Mouse (Mus musculus) midbrain, embryonic 16.5 days (tissue): ENCODE results near the gene Tppp3. TPM values are rescaled to one million over a fixed set of nuclear protein-coding genes. Genes with fewer than 3 reads are reported as not detected.

ENCODE experiments used
- ATAC-seq: fragments of 200-750 bp; cut with Nextera tagmentation; 2 replicates; pipeline ENCODE4 v1.8.0; 2017; ENCODE audit warnings: moderate TSS enrichment
- H3K27ac ChIP-seq: fragments of 300-500 bp; sonication (generic); 2 replicates; pipeline ENCODE4 v1.5.1; 2014; ENCODE audit warnings: mild to moderate bottlenecking, low read length, mixed read lengths
- H3K27me3 ChIP-seq: fragments of 300-500 bp; sonication (generic); 2 replicates; pipeline ENCODE4 v1.6.1; 2014; ENCODE audit warnings: low read depth, low read length, mixed read lengths; ENCODE audit not compliant: control insufficient read depth, insufficient read depth
- H3K36me3 ChIP-seq: fragments of 300-500 bp; sonication (generic); 2 replicates; pipeline ENCODE4 v1.6.1; 2014; ENCODE audit warnings: mild to moderate bottlenecking, low read length, moderate library complexity, mixed read lengths; ENCODE audit not compliant: control insufficient read depth, insufficient read depth
- H3K4me1 ChIP-seq: fragments of 300-500 bp; sonication (generic); 2 replicates; pipeline ENCODE4 v1.6.1; 2014; ENCODE audit warnings: mild to moderate bottlenecking, low read length, mixed read lengths; ENCODE audit not compliant: control insufficient read depth, insufficient read depth
- H3K4me2 ChIP-seq: fragments of 300-500 bp; sonication (generic); 2 replicates; pipeline ENCODE4 v1.6.1; 2014; ENCODE audit warnings: mild to moderate bottlenecking, low read length, mixed read lengths
- H3K4me3 ChIP-seq: fragments of 300-500 bp; sonication (generic); 2 replicates; pipeline ENCODE4 v1.5.1; 2014; ENCODE audit warnings: low read depth, mild to moderate bottlenecking, low read length, moderate library complexity, mixed read lengths
- H3K9ac ChIP-seq: fragments of 300-500 bp; sonication (generic); 2 replicates; pipeline ENCODE4 v1.6.1; 2014; ENCODE audit warnings: low read depth, low read length, mixed read lengths
- H3K9me3 ChIP-seq: fragments of 300-500 bp; sonication (generic); replicated peaks from 2 replicates; pipeline ENCODE4 v1.6.1; 2014; ENCODE audit warnings: mild to moderate bottlenecking, low read length, mixed read lengths; ENCODE audit not compliant: control insufficient read depth, poor library complexity, severe bottlenecking
- WGBS: fragments of 180-500 bp; shearing (Covaris S2); extraction: QIAGEN DNeasy Blood & Tissue Kit; methylation state at CpG from one replicate; pipeline ENCODE4 v1.1.7; 2014; 5-methylcytosine and 5-hydroxymethylcytosine counted together
- polyA plus RNA-seq: library from polyadenylated mRNA; unstranded; fragments of >200 nt; fragmentation: Nextera tagmentation; extraction: Ambion mirVana; gene quantifications from 2 replicates; pipeline ENCODE4 v1.2.1, GENCODE M21; 2015

Tppp3 gene
- polyA plus RNA-seq, 1 experiment from 2014 or later = 159 TPM

DNA sequence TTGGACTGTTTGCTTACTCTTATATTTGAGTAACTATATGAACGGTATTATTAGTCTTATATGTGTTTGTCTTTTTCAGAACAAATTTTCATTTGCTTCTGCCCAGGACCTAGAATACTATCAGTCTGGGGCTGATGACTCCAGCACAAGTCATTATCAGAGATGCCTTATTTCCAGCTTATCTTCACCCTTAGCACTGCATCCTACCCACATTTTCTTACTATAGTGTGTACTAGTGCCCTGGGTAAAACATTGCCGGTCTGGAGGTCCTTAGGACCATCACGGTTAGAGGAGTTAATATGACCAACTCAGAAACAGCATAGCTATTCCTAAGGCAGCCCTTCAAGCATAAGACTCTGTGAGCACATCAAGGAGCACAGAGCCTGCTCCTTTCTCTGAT, 23.1 kb downstream of the Tppp3 start:
- H3K4me2 ChIP-seq = no peak overlapping the region
- H3K4me3 ChIP-seq = no peak overlapping the region
- H3K4me1 ChIP-seq = peaks cover 12% of the 10 kb centered on the region
- H3K9me3 ChIP-seq = no peaks in the 10 kb centered on the region
- WGBS = 91% methylated on average over 3 of the region's 3 CpGs
- H3K36me3 ChIP-seq = no peaks in the 10 kb centered on the region
- H3K9ac ChIP-seq = no peak overlapping the region
- H3K27me3 ChIP-seq = no peaks in the 10 kb centered on the region
- H3K27ac ChIP-seq = no peak overlapping the region
- ATAC-seq = no peak

DNA sequence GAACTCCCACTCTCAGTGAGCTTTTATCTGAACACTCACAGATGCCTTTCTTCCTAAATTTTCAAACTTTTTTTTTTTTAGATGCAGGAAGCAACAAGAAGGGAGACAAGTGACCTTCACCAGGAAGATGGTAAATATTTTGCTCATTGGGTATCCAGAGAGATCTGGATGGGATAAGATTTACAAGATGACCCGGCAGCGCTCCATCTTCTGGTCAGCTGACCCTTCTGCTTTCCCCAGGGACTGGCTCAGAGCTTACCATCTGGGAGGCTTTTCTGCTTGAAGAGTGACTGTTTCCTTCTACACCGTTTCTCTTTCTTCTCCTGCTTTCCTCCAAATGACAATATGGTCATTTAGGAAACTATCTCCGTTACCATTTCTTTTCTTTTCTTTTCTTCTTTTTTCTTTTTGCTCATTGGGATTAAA, 25.2 kb downstream of the Tppp3 start:
- H3K9me3 ChIP-seq = no peaks in the 10 kb centered on the region
- ATAC-seq = peak; percentile 42; the same call in 1 of the 2 replicates
- peak overlapping the region; percentile 51 for H3K27ac ChIP-seq
- H3K4me2 ChIP-seq = peak overlapping the region; percentile 25
- no peak overlapping the region for H3K9ac ChIP-seq
- no peaks in the 10 kb centered on the region for H3K36me3 ChIP-seq
- no peak overlapping the region for H3K4me3 ChIP-seq
- WGBS = 5% methylated on average over 4 of the region's 4 CpGs
- peaks cover 12% of the 10 kb centered on the region for H3K4me1 ChIP-seq
- no peaks in the 10 kb centered on the region for H3K27me3 ChIP-seq

DNA sequence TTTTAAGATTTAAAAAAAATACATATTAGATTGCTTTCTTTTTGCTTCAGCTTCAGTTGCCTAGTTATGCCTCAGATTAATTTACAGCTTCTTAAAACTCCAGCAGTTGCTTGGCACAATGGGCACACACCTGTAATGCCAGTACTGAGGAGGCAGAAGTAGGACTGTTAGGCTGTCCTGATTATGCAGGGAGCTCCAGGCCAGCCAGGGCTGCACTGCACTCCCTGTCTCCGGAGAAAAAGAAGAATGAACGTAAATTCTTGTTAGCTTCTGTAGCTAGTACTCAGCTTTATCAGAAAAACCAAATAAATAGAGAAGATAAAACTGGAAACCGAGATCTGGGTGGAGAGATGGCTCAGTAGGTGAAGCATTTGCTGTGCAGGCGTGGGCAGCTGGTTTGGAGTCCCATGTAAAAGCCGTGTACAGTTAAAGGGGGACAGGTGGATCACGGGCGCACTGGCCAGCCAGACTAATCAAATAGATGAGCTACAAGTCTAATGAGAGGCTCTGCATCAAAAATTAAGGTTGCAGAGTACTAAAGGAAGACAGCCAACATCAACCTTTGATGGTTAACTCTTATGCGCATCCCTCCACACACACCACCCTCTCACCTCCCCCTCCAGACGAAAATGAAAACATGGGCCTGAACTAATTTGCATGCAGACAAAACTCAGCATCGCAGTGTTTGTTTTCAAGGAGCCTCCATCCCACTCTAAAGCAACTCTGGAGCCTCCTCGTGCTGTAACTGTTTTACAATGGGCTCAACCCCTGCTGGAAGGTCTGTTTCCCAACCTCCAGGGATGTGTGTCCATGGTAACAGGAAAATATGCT, 25.8 kb downstream of the Tppp3 start:
- WGBS = 10% methylated on average over 11 of the region's 11 CpGs

DNA sequence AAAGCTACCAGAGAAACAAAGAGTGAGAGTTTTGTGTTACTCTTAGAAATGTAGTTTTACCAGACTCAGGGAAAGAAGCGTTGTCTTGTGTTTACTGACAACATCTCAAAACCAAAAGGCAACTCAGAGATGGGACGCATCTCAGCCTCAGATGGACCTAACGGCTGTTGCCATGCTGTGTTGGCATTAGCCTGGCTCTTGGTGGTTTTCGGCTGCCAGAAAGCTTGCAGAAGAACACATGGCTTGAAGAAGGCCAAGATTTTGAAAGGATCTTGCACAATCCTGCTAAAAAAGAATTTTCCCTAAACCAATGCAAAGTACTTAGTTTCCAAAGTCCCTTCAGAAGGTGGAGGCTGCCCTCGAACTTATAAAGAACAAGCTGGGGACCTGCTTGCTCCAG, 28.7 kb downstream of the Tppp3 start:
- Histone ChIP-seq H3K4me3 (no peak overlapping the region), H3K9ac (no peak overlapping the region), H3K27ac (no peak overlapping the region), H3K4me2 (no peak overlapping the region), H3K4me1 (peaks cover 16% of the 10 kb centered on the region), H3K9me3 (no peaks in the 10 kb centered on the region), H3K36me3 (no peaks in the 10 kb centered on the region), H3K27me3 (no peaks in the 10 kb centered on the region)
- no peak for ATAC-seq
- WGBS = 96% methylated on average over 5 of the region's 5 CpGs

More for the DNA sequence above, 25.8 kb downstream of the Tppp3 start:
- no peak overlapping the region for H3K4me3 ChIP-seq
- H3K4me2 ChIP-seq = peak overlapping the region; percentile 25
- H3K27me3 ChIP-seq = no peaks in the 10 kb centered on the region
- peak; percentile 90 for ATAC-seq
- 0 out of 2 replicates have a peak overlapping the region, but pooled peaks have one; percentile 14 for H3K9ac ChIP-seq
- no peaks in the 10 kb centered on the region for H3K9me3 ChIP-seq
- no peaks in the 10 kb centered on the region for H3K36me3 ChIP-seq
- H3K4me1 ChIP-seq = peaks cover 12% of the 10 kb centered on the region
- H3K27ac ChIP-seq = peak overlapping the region; percentile 51

DNA sequence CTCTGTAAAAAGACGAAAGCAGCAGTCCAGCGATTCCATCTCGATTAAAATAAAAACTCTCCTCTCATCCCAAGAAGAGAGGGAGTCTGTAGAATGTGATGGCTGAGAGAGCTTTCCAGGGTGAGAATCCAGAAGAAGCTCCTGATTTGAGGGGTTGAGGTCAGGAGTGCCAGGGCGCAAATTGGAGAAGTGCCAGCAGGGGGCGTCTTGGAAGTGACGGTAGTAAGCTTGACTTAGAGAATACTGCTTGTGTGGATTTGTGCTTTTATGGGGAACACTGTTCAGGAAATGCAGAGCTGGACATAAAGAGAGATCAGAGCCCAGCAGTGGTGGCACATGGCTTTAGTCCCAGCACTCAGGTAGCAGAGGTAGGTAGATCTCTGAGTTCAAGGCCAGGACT, 29.9 kb downstream of the Tppp3 start:
- Histone ChIP-seq H3K9me3 (no peaks in the 10 kb centered on the region), H3K27ac (no peak overlapping the region), H3K9ac (no peak overlapping the region), H3K36me3 (no peaks in the 10 kb centered on the region), H3K27me3 (no peaks in the 10 kb centered on the region), H3K4me3 (no peak overlapping the region), H3K4me1 (peaks cover 16% of the 10 kb centered on the region), H3K4me2 (no peak overlapping the region)
- ATAC-seq = no peak
- WGBS = 5% methylated on average over 6 of the region's 6 CpGs

DNA sequence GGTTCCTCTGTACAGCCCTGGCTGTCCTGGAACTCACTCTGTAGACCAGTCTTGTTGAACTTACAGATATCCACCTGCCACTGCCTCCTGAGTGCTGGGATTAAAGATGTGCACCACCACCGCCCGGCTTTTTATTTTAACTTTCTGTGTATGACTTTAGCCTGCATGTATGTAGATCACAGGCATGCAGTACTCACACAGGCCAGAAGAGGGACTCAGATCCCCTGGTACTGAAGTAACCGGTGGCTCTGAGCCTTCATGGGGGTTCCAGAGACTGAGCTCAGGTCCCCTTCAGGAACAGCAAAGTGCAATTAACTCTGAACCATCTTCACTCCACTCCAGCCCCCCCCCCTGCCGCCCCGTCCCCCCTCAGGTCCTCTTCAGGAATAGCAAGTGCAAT, 32.5 kb downstream of the Tppp3 start:
- H3K27ac ChIP-seq = no peak overlapping the region
- no peak overlapping the region for H3K4me3 ChIP-seq
- no peaks in the 10 kb centered on the region for H3K9me3 ChIP-seq
- peaks cover 3% of the 10 kb centered on the region for H3K4me1 ChIP-seq
- no peak for ATAC-seq
- no peaks in the 10 kb centered on the region for H3K36me3 ChIP-seq
- no peak overlapping the region for H3K9ac ChIP-seq
- no peaks in the 10 kb centered on the region for H3K27me3 ChIP-seq
- H3K4me2 ChIP-seq = no peak overlapping the region
- WGBS = 48% methylated on average over 5 of the region's 5 CpGs

DNA sequence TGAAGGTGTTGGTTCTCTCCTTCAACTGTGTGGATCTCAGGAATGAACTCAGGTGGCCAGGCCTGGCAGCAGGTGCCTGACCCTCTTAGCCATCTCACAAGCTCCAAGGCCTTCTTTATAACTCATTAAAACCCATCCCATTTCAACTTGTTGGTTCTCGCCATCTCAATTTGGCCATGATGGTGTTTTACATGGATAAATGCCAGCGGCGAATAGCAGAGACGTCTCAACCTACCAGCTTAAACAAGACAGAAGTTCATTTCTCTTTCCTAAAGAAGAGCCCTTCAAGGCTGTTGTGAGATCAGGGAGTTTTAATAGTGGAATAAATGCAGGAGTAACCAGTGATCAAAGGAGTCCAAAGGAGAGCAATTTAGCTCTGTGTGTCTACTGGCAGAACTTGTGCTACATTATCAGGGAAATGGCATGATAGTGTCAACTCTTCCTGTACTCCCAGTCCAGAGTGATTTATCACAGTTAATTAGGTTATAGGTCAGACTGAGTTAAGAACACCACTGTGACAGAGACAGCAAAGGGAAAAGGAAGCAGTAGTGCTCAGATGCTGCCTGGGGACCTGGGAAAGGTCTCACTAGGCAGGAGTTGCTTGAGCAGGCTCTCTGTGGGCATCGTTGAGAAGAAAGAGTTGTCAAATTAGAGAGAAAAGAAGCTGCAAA, 34.1 kb downstream of the Tppp3 start:
- Histone ChIP-seq H3K4me2 (no peak overlapping the region), H3K4me1 (peaks cover 10% of the 10 kb centered on the region), H3K9ac (no peak overlapping the region), H3K4me3 (no peak overlapping the region), H3K27ac (no peak overlapping the region), H3K9me3 (no peaks in the 10 kb centered on the region), H3K36me3 (no peaks in the 10 kb centered on the region), H3K27me3 (no peaks in the 10 kb centered on the region)
- ATAC-seq = no peak
- 86% methylated on average over 5 of the region's 5 CpGs for WGBS

DNA sequence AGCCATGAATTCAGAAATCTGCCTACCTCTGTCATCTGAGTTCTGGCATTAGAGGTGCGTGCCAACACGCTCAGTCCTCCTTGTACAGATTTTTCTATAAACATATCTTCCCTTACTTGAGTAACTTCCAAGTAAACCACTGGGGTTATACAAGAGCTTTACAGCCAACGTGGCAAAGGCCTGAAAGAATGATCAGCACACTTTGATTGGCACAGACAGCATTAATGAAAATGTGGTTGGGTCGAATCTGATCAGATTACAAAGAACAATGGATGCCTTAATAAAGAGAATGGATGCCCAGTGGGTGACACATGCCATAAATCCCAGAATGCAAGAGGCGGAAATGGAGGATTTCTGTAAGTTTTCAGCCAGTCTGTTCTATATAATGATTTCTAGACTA, 35.1 kb downstream of the Tppp3 start:
- no peak for ATAC-seq
- no peaks in the 10 kb centered on the region for H3K27me3 ChIP-seq
- WGBS = 72% methylated on average over 5 of the region's 5 CpGs
- peaks cover 15% of the 10 kb centered on the region for H3K4me1 ChIP-seq
- H3K36me3 ChIP-seq = no peaks in the 10 kb centered on the region
- H3K4me2 ChIP-seq = no peak overlapping the region
- no peak overlapping the region for H3K4me3 ChIP-seq
- H3K9ac ChIP-seq = no peak overlapping the region
- no peaks in the 10 kb centered on the region for H3K9me3 ChIP-seq
- H3K27ac ChIP-seq = no peak overlapping the region

DNA sequence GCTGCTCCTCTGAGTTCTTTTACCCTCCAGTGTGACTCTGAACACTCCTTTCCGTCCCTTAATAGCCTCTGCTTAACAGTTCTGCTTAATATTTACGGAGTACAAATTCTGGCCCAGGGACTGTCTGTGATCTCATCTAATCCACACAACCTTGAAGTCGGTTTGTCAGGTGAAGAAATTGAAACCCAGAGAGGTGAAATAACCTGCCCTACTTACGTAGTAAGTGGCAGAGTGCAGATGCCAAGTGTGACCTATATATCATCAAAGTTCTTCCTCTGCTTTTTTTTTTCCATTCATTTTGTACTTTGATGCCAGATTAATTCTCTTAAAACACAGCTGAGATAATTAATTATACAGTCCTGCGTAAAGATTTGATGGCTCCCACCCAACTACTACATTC, 37.2 kb downstream of the Tppp3 start:
- Histone ChIP-seq H3K4me1 (peaks cover 12% of the 10 kb centered on the region), H3K4me2 (no peak overlapping the region), H3K27ac (no peak overlapping the region), H3K36me3 (no peaks in the 10 kb centered on the region), H3K4me3 (no peak overlapping the region), H3K9ac (no peak overlapping the region), H3K9me3 (no peaks in the 10 kb centered on the region), H3K27me3 (no peaks in the 10 kb centered on the region)
- WGBS = 58% methylated on average over 5 of the region's 5 CpGs
- ATAC-seq = no peak
